Mouse (Mus musculus) CH12.LX (cell line): ENCODE measurements around the gene Tmem54. TPM values are rescaled to one million over a fixed set of nuclear protein-coding genes. Genes with fewer than 3 reads are reported as not detected.

Experiments
- DNase-seq: peaks from one replicate; pipeline ENCODE4 v3.0.0-alpha.2; 2013; ENCODE audit errors: extremely low read depth
- H3K27ac ChIP-seq: 2 replicates; pipeline ENCODE4 v1.5.1; 2012; ENCODE audit warnings: low read depth, mild to moderate bottlenecking, control low read depth, moderate library complexity; ENCODE audit not compliant: insufficient read depth
- H3K27me3 ChIP-seq: replicated peaks from 2 replicates; pipeline ENCODE3; 2012; ENCODE audit warnings: inconsistent platforms
- H3K36me3 ChIP-seq, 2 experiments: replicated peaks in 1 of 2; 2 replicates each; pipeline versions ENCODE3 to v1.6.1; 2012; ENCODE audit warnings: inconsistent platforms in 1 of 2, low read length in 1 of 2, mild to moderate bottlenecking in 1 of 2, mixed read lengths in 1 of 2, moderate library complexity in 1 of 2; ENCODE audit not compliant: control insufficient read depth in 1 of 2, insufficient read depth in 1 of 2
- H3K4me1 ChIP-seq, 2 experiments: 2 replicates each; pipeline ENCODE4 v1.6.1; 2012; ENCODE audit warnings: inconsistent platforms in 1 of 2, moderate library complexity in 1 of 2; ENCODE audit not compliant: insufficient read depth in 2 of 2, control insufficient read depth in 1 of 2
- H3K4me2 ChIP-seq: 2 replicates; pipeline ENCODE4 v1.6.1; 2012; ENCODE audit warnings: low read depth, mild to moderate bottlenecking, control low read depth; ENCODE audit not compliant: poor library complexity, insufficient read depth, severe bottlenecking
- H3K4me3 ChIP-seq, 3 experiments: fragments of 150-350 bp in 1 of 3; sonication (generic) in 1 of 3; replicated peaks in 1 of 3; 2 replicates each; pipeline versions ENCODE3 to v1.5.1; 2011 to 2012; ENCODE audit warnings: low read depth in 2 of 3, low read length in 2 of 3, mild to moderate bottlenecking in 2 of 3, moderate library complexity in 2 of 3, control low read depth in 1 of 3, improper control_type of control experiment in 1 of 3, inconsistent platforms in 1 of 3, mixed read lengths in 1 of 3; ENCODE audit not compliant: poor library complexity in 1 of 3
- H3K79me2 ChIP-seq: replicated peaks from 2 replicates; pipeline ENCODE4 v1.6.1; 2012; ENCODE audit warnings: mild to moderate bottlenecking, moderate library complexity; ENCODE audit not compliant: control insufficient read depth, poor library complexity, insufficient read depth, severe bottlenecking; ENCODE audit errors: extremely low read depth
- H3K9ac ChIP-seq: 2 replicates; pipeline ENCODE4 v1.6.1; 2012; ENCODE audit warnings: low read depth, mild to moderate bottlenecking, control low read depth, moderate library complexity; ENCODE audit not compliant: insufficient read depth
- H3K9me3 ChIP-seq: replicated peaks from 2 replicates; pipeline ENCODE3; 2012; ENCODE audit warnings: low read length, inconsistent platforms, mixed read lengths
- BHLHE40 ChIP-seq: IDR thresholded peaks from 2 replicates; pipeline ENCODE4 v1.6.1; 2011; ENCODE audit warnings: mild to moderate bottlenecking, low read depth, low read length, improper control_type of control experiment
- CHD1 ChIP-seq: IDR thresholded peaks from 2 replicates; pipeline ENCODE4 v1.6.1; 2012; ENCODE audit warnings: low read depth, low read length, improper control_type of control experiment, inconsistent platforms
- EP300 ChIP-seq: IDR thresholded peaks from 2 replicates; pipeline ENCODE4 v1.6.1; 2011; ENCODE audit warnings: low read length, improper control_type of control experiment
- ETS1 ChIP-seq: conservative IDR thresholded peaks from 2 replicates; pipeline ENCODE4 v1.6.1; 2012; ENCODE audit warnings: low read depth, mild to moderate bottlenecking, inconsistent platforms, low read length, improper control_type of control experiment, moderate library complexity
- HCFC1 ChIP-seq: IDR thresholded peaks from 2 replicates; pipeline ENCODE4 v1.6.1; 2012; ENCODE audit warnings: low read depth, mild to moderate bottlenecking, inconsistent platforms, low read length, improper control_type of control experiment
- MXI1 ChIP-seq: IDR thresholded peaks from 2 replicates; pipeline ENCODE4 v1.6.1; 2011; ENCODE audit warnings: mild to moderate bottlenecking, low read depth, low read length, improper control_type of control experiment
- NELFE ChIP-seq: IDR thresholded peaks from 2 replicates; pipeline ENCODE4 v1.6.1; 2011; ENCODE audit warnings: low read depth, low read length, improper control_type of control experiment
- RCOR1 ChIP-seq: conservative IDR thresholded peaks from 2 replicates; pipeline ENCODE4 v1.6.1; 2012; ENCODE audit warnings: low read depth, mild to moderate bottlenecking, inconsistent platforms, low read length, improper control_type of control experiment
- TCF12 ChIP-seq: IDR thresholded peaks from 2 replicates; pipeline ENCODE4 v1.6.1; 2014; ENCODE audit warnings: low read depth, mild to moderate bottlenecking, inconsistent platforms, low read length, improper control_type of control experiment
- USF2 ChIP-seq: conservative IDR thresholded peaks from 2 replicates; pipeline ENCODE4 v1.6.1; 2011; ENCODE audit warnings: low read depth, low read length, improper control_type of control experiment
- dilution Hi-C: fragments of 300-500 bp; cut with MboI; formaldehyde crosslinking; loops from 2 replicates; pipeline ENCODE4 v1.14.3; 2020; ENCODE audit warnings: low sequenced_read_pairs; ENCODE audit not compliant: extremely low pct_unique_long_range_greater_than_20kb, extremely low pct_ligation_motif_present
- in situ Hi-C: fragments of 300-500 bp; cut with MboI; formaldehyde crosslinking; loops from 3 replicates; pipeline ENCODE4 v1.14.3; 2019; ENCODE audit warnings: low sequenced_read_pairs, low pct_ligation_motif_present, low pct_unique_long_range_greater_than_20kb, mixed read lengths
- polyA plus RNA-seq: library from polyadenylated mRNA; unstranded; fragments of >175 nt; gene quantifications from 2 replicates; pipeline ENCODE4 v1.2.1, GENCODE M21; 2012; ENCODE audit warnings: low read depth; ENCODE audit not compliant: insufficient read length
- total RNA-seq, 2 experiments: library from RNA; depleted of rRNA; stranded (reverse); fragments of 300-350 nt in 1 of 2; fragments of >200 nt in 1 of 2; gene quantifications; 2 replicates each; pipeline ENCODE4 v1.2.3; 2012 to 2014

The Tmem54 gene
- total and polyA plus RNA-seq, 3 experiments: not detected

DNA sequence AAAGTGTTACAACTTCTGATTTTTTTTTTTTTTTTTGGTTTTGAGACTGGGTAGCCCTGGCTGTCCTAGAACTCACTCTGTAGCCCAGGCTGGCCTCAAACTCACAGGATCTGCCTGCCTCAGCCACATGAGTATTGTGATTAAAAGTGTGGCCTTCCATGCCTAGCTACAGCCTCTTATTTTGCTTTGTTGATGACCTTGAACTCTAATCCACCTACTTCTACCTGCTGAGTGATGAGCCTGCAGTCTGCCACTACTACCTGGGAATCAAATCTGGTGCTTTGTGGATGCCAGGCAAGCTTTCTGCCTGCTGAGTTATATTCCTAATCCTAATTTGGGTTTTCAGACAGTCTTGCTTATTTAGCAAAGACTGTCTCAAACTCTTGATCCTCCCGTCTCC, 43.9 kb upstream of the Tmem54 start (continued):
- TF ChIP-seq ETS1 (no peak), NELFE (no peak), HCFC1 (no peak)

GRCm38 (mm10) chr4:129062281-129063075, 42.9 kb upstream of the Tmem54 start:
- Histone ChIP-seq H3K27ac (no peak overlapping the region), H3K9me3 (no peaks in the 10 kb centered on the region), H3K79me2 (peaks cover 23% of the 10 kb centered on the region), H3K4me1 (peaks cover 7 to 51% of the 10 kb centered on the region in 2 experiments), H3K9ac (no peak overlapping the region), H3K4me2 (no peak overlapping the region), H3K27me3 (no peaks in the 10 kb centered on the region), H3K36me3 (peaks cover 0 to 6% of the 10 kb centered on the region in 2 experiments), H3K4me3 (no peak overlapping the region)
- DNase-seq: no peak
- in situ Hi-C loops (no loop called here), dilution Hi-C loops (no loop called here)
- TF ChIP-seq TCF12 (no peak), RCOR1 (no peak), USF2 (no peak), NELFE (no peak)

DNA sequence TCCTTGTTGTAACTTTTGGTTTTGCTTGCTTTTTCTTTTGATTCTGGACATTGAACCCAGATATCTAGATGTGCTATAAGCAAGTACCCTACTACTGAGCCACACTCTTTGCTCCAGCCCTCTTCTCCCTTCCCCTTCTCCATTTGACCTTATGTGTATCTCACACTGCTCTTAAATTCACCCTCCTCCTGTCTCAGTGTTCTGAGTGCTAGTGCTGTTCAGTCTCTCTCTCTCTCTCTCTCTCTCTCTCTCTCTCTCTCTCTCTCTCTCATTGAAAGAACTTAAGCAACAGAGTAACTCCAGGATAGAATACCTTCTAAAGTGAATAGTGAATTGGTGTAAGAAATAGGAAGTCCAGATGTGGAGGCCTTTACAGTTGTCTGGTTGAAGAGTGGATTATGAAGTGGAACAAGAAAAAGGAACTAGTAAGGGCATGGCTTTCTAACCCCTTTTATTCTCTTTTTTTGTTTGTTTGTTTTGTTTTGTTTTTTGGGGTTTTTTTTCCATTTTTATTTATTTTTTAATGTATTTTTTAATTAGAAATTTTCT, 39.6 kb upstream of the Tmem54 start:
- Histone ChIP-seq H3K9ac (no peak overlapping the region), H3K79me2 (peaks cover 15% of the 10 kb centered on the region), H3K27me3 (no peaks in the 10 kb centered on the region), H3K4me1 (peaks cover 12 to 66% of the 10 kb centered on the region in 2 experiments), H3K4me2 (no peak overlapping the region), H3K36me3 (peaks cover 0 to 12% of the 10 kb centered on the region in 2 experiments), H3K4me3 (no peak overlapping the region), H3K9me3 (no peaks in the 10 kb centered on the region), H3K27ac (no peak overlapping the region)
- in situ Hi-C loops (no loop called here), dilution Hi-C loops (no loop called here)
- no peak for DNase-seq
- TF ChIP-seq EP300 (peak; percentile 30; the same call in 1 of the 2 replicates), MXI1 (no peak), CHD1 (no peak), HCFC1 (no peak), BHLHE40 (no peak)
